Comparison of ENCODE assay signal across 7 mouse cellular contexts in genomic region chr15:101163056-101163458, GRCm38 (mm10). TPM values are rescaled to one million over a fixed set of nuclear protein-coding genes. Genes with fewer than 3 reads are reported as not detected.
DNase-seq lines count a peak whose midpoint lies in the region; ATAC-seq lines count a peak whose summit lies in the region.

No protein-coding gene starts in this region.

- WGBS in embryonic facial prominence, embryonic 14.5 days, result 4% methylated on average over 13 of the region's 15 CpGs
- 26% methylated on average over 15 of the region's 15 CpGs for WGBS in hindbrain, embryonic 12.5 days
- 11% methylated on average over 15 of the region's 15 CpGs for WGBS in neural tube, embryonic 14.5 days

- ATAC-seq in embryonic facial prominence, embryonic 14.5 days (ENCODE audit: low read depth), result peak; percentile 82
- 0 out of 2 replicates have a peak, but pooled peaks have one; percentile 44 for ATAC-seq in hindbrain, embryonic 12.5 days (ENCODE audit: low FRiP score)
- peak; percentile 23; the same call in 1 of the 2 replicates for ATAC-seq in neural tube, embryonic 14.5 days (ENCODE audit: low read depth)

- no peaks in the 10 kb centered on the region for H3K27me3 ChIP-seq in embryonic facial prominence, embryonic 14.5 days (replicated peaks; ENCODE audit: control insufficient read depth, insufficient read depth, low read length)
- 0 out of 2 replicates have a peak, but pooled peaks cover 5% of the 10 kb centered on the region for H3K27me3 ChIP-seq in hindbrain, embryonic 12.5 days
- no peaks in the 10 kb centered on the region for H3K27me3 ChIP-seq in neural tube, embryonic 14.5 days (ENCODE audit: control insufficient read depth, insufficient read depth, low read length)

- peak overlapping the region; percentile 36 for H3K4me2 ChIP-seq in embryonic facial prominence, embryonic 14.5 days (ENCODE audit: low read depth, low read length)
- no peak overlapping the region for H3K4me2 ChIP-seq in hindbrain, embryonic 12.5 days (replicated peaks)
- no peak overlapping the region for H3K4me2 ChIP-seq in neural tube, embryonic 14.5 days (ENCODE audit: low read depth, low read length)

- no peaks in the 10 kb centered on the region for H3K36me3 ChIP-seq in embryonic facial prominence, embryonic 14.5 days (ENCODE audit: control insufficient read depth, insufficient read depth, low read length)
- H3K36me3 ChIP-seq in hindbrain, embryonic 12.5 days, result no peaks in the 10 kb centered on the region
- H3K36me3 ChIP-seq in neural tube, embryonic 14.5 days (ENCODE audit: control insufficient read depth, insufficient read depth, low read length), result no peaks in the 10 kb centered on the region

- H3K9ac ChIP-seq in embryonic facial prominence, embryonic 14.5 days (ENCODE audit: low read depth, low read length), result peak overlapping the region; percentile 26; the same call in 1 of the 2 replicates
- H3K9ac ChIP-seq in hindbrain, embryonic 12.5 days, result no peak overlapping the region
- no peak overlapping the region for H3K9ac ChIP-seq in neural tube, embryonic 14.5 days (replicated peaks; ENCODE audit: low read depth, low read length)

- H3K27ac ChIP-seq in embryonic facial prominence, embryonic 14.5 days (replicated peaks; ENCODE audit: low read depth, low read length), result peak overlapping the region; percentile 75
- 0 out of 2 replicates have a peak overlapping the region, but pooled peaks have one; percentile 35 for H3K27ac ChIP-seq in hindbrain, embryonic 12.5 days
- H3K27ac ChIP-seq in neural tube, embryonic 14.5 days (ENCODE audit: low read depth, low read length), result peak overlapping the region; percentile 28; the same call in 1 of the 2 replicates

- DNase-seq in left cerebral cortex, postnatal 4 days, result peak; percentile 49
- DNase-seq in left cerebral cortex, adult 9 months (ENCODE audit: low spot score in 2 of 2), result no peak
- peak; percentile 89 for DNase-seq in embryonic facial prominence, embryonic 14.5 days (ENCODE audit: low spot score)
- DNase-seq in thymus, adult 18-20 months, result no peak
- DNase-seq in embryo, embryonic 11 days, result no peak

- H3K4me3 ChIP-seq in embryonic facial prominence, embryonic 14.5 days (ENCODE audit: low read depth, low read length), result no peak overlapping the region
- H3K4me3 ChIP-seq in hindbrain, embryonic 12.5 days, result no peak overlapping the region
- H3K4me3 ChIP-seq in neural tube, embryonic 14.5 days (ENCODE audit: low read depth, low read length), result no peak overlapping the region

- intact Hi-C loops in left cerebral cortex, postnatal 4 days (cut with DNase I), result no loop called here

- no peaks in the 10 kb centered on the region for H3K9me3 ChIP-seq in embryonic facial prominence, embryonic 14.5 days (ENCODE audit: control insufficient read depth, low read length)
- no peaks in the 10 kb centered on the region for H3K9me3 ChIP-seq in hindbrain, embryonic 12.5 days (replicated peaks)
- no peaks in the 10 kb centered on the region for H3K9me3 ChIP-seq in neural tube, embryonic 14.5 days (ENCODE audit: control insufficient read depth, low read length)

- peaks cover 32% of the 10 kb centered on the region for H3K4me1 ChIP-seq in embryonic facial prominence, embryonic 14.5 days (ENCODE audit: control insufficient read depth, insufficient read depth, low read length)
- peaks cover 38% of the 10 kb centered on the region for H3K4me1 ChIP-seq in hindbrain, embryonic 12.5 days
- peaks cover 9% of the 10 kb centered on the region for H3K4me1 ChIP-seq in neural tube, embryonic 14.5 days (ENCODE audit: control insufficient read depth, insufficient read depth, low read length)

RNA-seq across cellular contexts. Expression of gene Acvr1b, which starts 10.8 kb away (rescaled TPM):
- 10 to 100 TPM; 96.1 to 98.6 TPM for total RNA-seq in left cerebral cortex, postnatal 4 days (2021)
- 10.2 and 10.7 TPM in 2 replicates for polyA plus RNA-seq in embryonic facial prominence, embryonic 14.5 days (2014; fragmentation: Nextera tagmentation; extraction: Ambion mirVana)
- 12.2 and 15.5 TPM in 2 replicates for polyA plus RNA-seq in hindbrain, embryonic 12.5 days (2016; fragmentation: Nextera tagmentation; extraction: Ambion mirVana)
- 27.6 and 28.0 TPM in 2 replicates for polyA plus RNA-seq in neural tube, embryonic 14.5 days (2014; fragmentation: Nextera tagmentation; extraction: Ambion mirVana)

RNA-seq across cellular contexts. Expression of gene Acvrl1, which starts 34.7 kb away (rescaled TPM):
- 1 to 10 TPM; 8.4 to 9.7 TPM for total RNA-seq in left cerebral cortex, postnatal 4 days (2021)
- 11.5 and 13.5 TPM in 2 replicates for polyA plus RNA-seq in embryonic facial prominence, embryonic 14.5 days (2014; fragmentation: Nextera tagmentation; extraction: Ambion mirVana)
- 11.6 TPM in 2 replicates for polyA plus RNA-seq in hindbrain, embryonic 12.5 days (2016; fragmentation: Nextera tagmentation; extraction: Ambion mirVana)
- polyA plus RNA-seq in neural tube, embryonic 14.5 days (2014; fragmentation: Nextera tagmentation; extraction: Ambion mirVana), result 3.2 and 5.2 TPM in 2 replicates

RNA-seq across cellular contexts. Expression of gene Ankrd33, which starts 47.5 kb away (rescaled TPM):
- not detected for total RNA-seq in left cerebral cortex, postnatal 4 days (2021)
- polyA plus RNA-seq in embryonic facial prominence, embryonic 14.5 days (2014; fragmentation: Nextera tagmentation; extraction: Ambion mirVana), result not detected in 2 replicates
- polyA plus RNA-seq in hindbrain, embryonic 12.5 days (2016; fragmentation: Nextera tagmentation; extraction: Ambion mirVana), result not detected in 2 replicates
- 0.18 TPM in 1 of 2 replicates, not detected in the other for polyA plus RNA-seq in neural tube, embryonic 14.5 days (2014; fragmentation: Nextera tagmentation; extraction: Ambion mirVana)

Comparison
In these comparisons a context has a peak if more than half of its experiments do, and no peak if none do; other contexts are left out.
1. DNase-seq: peak in left cerebral cortex, postnatal 4 days (single experiment) and embryonic facial prominence, embryonic 14.5 days (single experiment); none in left cerebral cortex, adult 9 months (0 of 2), thymus, adult 18-20 months (0 of 2) and embryo, embryonic 11 days (single experiment).
2. ATAC-seq: peak in every context shown above with its lines; median percentile 82 in embryonic facial prominence, embryonic 14.5 days; 44 in hindbrain, embryonic 12.5 days; 23 in neural tube, embryonic 14.5 days.
3. Peak in every context shown above with its lines, with median percentiles within 50 percentile points of each other: H3K27ac ChIP-seq.